Mouse (Mus musculus) CH12.LX (cell line): ENCODE measurements around the gene Kcnn1. TPM values are rescaled to one million over a fixed set of nuclear protein-coding genes. Genes with fewer than 3 reads are reported as not detected.

Experiments
- DNase-seq: peaks from one replicate; pipeline ENCODE4 v3.0.0-alpha.2; 2013; ENCODE audit errors: extremely low read depth
- H3K27ac ChIP-seq: 2 replicates; pipeline ENCODE4 v1.5.1; 2012; ENCODE audit warnings: low read depth, mild to moderate bottlenecking, control low read depth, moderate library complexity; ENCODE audit not compliant: insufficient read depth
- H3K27me3 ChIP-seq: replicated peaks from 2 replicates; pipeline ENCODE3; 2012; ENCODE audit warnings: inconsistent platforms
- H3K36me3 ChIP-seq, 2 experiments: replicated peaks in 1 of 2; 2 replicates each; pipeline versions ENCODE3 to v1.6.1; 2012; ENCODE audit warnings: inconsistent platforms in 1 of 2, low read length in 1 of 2, mild to moderate bottlenecking in 1 of 2, mixed read lengths in 1 of 2, moderate library complexity in 1 of 2; ENCODE audit not compliant: control insufficient read depth in 1 of 2, insufficient read depth in 1 of 2
- H3K4me1 ChIP-seq, 2 experiments: 2 replicates each; pipeline ENCODE4 v1.6.1; 2012; ENCODE audit warnings: inconsistent platforms in 1 of 2, moderate library complexity in 1 of 2; ENCODE audit not compliant: insufficient read depth in 2 of 2, control insufficient read depth in 1 of 2
- H3K4me2 ChIP-seq: 2 replicates; pipeline ENCODE4 v1.6.1; 2012; ENCODE audit warnings: low read depth, mild to moderate bottlenecking, control low read depth; ENCODE audit not compliant: poor library complexity, insufficient read depth, severe bottlenecking
- H3K4me3 ChIP-seq, 3 experiments: fragments of 150-350 bp in 1 of 3; sonication (generic) in 1 of 3; replicated peaks in 1 of 3; 2 replicates each; pipeline versions ENCODE3 to v1.5.1; 2011 to 2012; ENCODE audit warnings: low read depth in 2 of 3, low read length in 2 of 3, mild to moderate bottlenecking in 2 of 3, moderate library complexity in 2 of 3, control low read depth in 1 of 3, improper control_type of control experiment in 1 of 3, inconsistent platforms in 1 of 3, mixed read lengths in 1 of 3; ENCODE audit not compliant: poor library complexity in 1 of 3
- H3K79me2 ChIP-seq: replicated peaks from 2 replicates; pipeline ENCODE4 v1.6.1; 2012; ENCODE audit warnings: mild to moderate bottlenecking, moderate library complexity; ENCODE audit not compliant: control insufficient read depth, poor library complexity, insufficient read depth, severe bottlenecking; ENCODE audit errors: extremely low read depth
- H3K9ac ChIP-seq: 2 replicates; pipeline ENCODE4 v1.6.1; 2012; ENCODE audit warnings: low read depth, mild to moderate bottlenecking, control low read depth, moderate library complexity; ENCODE audit not compliant: insufficient read depth
- H3K9me3 ChIP-seq: replicated peaks from 2 replicates; pipeline ENCODE3; 2012; ENCODE audit warnings: low read length, inconsistent platforms, mixed read lengths
- CHD2 ChIP-seq: IDR thresholded peaks from 2 replicates; pipeline ENCODE4 v1.6.1; 2011; ENCODE audit warnings: low read length, improper control_type of control experiment
- CTCF ChIP-seq, 2 experiments: IDR thresholded peaks in 1 of 2; conservative IDR thresholded peaks in 1 of 2; 2 replicates each; pipeline ENCODE4 v1.5.1; 2011 to 2012; ENCODE audit warnings: low read depth in 2 of 2, low read length in 2 of 2, improper control_type of control experiment in 1 of 2, inconsistent platforms in 1 of 2, mild to moderate bottlenecking in 1 of 2, moderate library complexity in 1 of 2
- E2F4 ChIP-seq: IDR thresholded peaks from 2 replicates; pipeline ENCODE4 v1.6.1; 2011; ENCODE audit warnings: low read depth, low read length, improper control_type of control experiment; ENCODE audit not compliant: insufficient replicate concordance
- EP300 ChIP-seq: IDR thresholded peaks from 2 replicates; pipeline ENCODE4 v1.6.1; 2011; ENCODE audit warnings: low read length, improper control_type of control experiment
- ETS1 ChIP-seq: conservative IDR thresholded peaks from 2 replicates; pipeline ENCODE4 v1.6.1; 2012; ENCODE audit warnings: low read depth, mild to moderate bottlenecking, inconsistent platforms, low read length, improper control_type of control experiment, moderate library complexity
- HCFC1 ChIP-seq: IDR thresholded peaks from 2 replicates; pipeline ENCODE4 v1.6.1; 2012; ENCODE audit warnings: low read depth, mild to moderate bottlenecking, inconsistent platforms, low read length, improper control_type of control experiment
- IRF4 ChIP-seq: IDR thresholded peaks from 2 replicates; pipeline ENCODE4 v1.6.1; 2014; ENCODE audit warnings: low read depth, mild to moderate bottlenecking, inconsistent platforms, low read length, improper control_type of control experiment
- JUN ChIP-seq: IDR thresholded peaks from 2 replicates; pipeline ENCODE4 v1.6.1; 2011; ENCODE audit warnings: low read depth, mild to moderate bottlenecking, low read length, improper control_type of control experiment, moderate library complexity; ENCODE audit not compliant: insufficient read depth
- KAT2A ChIP-seq: IDR thresholded peaks from 2 replicates; pipeline ENCODE4 v1.6.1; 2012; ENCODE audit warnings: low read length, improper control_type of control experiment, inconsistent platforms; ENCODE audit not compliant: insufficient replicate concordance
- MAFK ChIP-seq: IDR thresholded peaks from 2 replicates; pipeline ENCODE4 v1.6.1; 2011; ENCODE audit warnings: low read length, improper control_type of control experiment; ENCODE audit not compliant: insufficient replicate concordance
- MAZ ChIP-seq: IDR thresholded peaks from 2 replicates; pipeline ENCODE4 v1.6.1; 2012; ENCODE audit warnings: low read depth, mild to moderate bottlenecking, inconsistent platforms, low read length, improper control_type of control experiment, moderate library complexity
- MXI1 ChIP-seq: IDR thresholded peaks from 2 replicates; pipeline ENCODE4 v1.6.1; 2011; ENCODE audit warnings: mild to moderate bottlenecking, low read depth, low read length, improper control_type of control experiment
- NELFE ChIP-seq: IDR thresholded peaks from 2 replicates; pipeline ENCODE4 v1.6.1; 2011; ENCODE audit warnings: low read depth, low read length, improper control_type of control experiment
- NRF1 ChIP-seq: IDR thresholded peaks from 2 replicates; pipeline ENCODE4 v1.6.1; 2014; ENCODE audit warnings: low read depth, mild to moderate bottlenecking, inconsistent platforms, low read length, improper control_type of control experiment, moderate library complexity
- PAX5 ChIP-seq: IDR thresholded peaks from 2 replicates; pipeline ENCODE4 v1.6.1; 2012; ENCODE audit warnings: low read length, inconsistent platforms, mixed read lengths
- POLR2A ChIP-seq: IDR thresholded peaks from 2 replicates; pipeline ENCODE4 v1.6.1; 2011; ENCODE audit warnings: low read depth, mild to moderate bottlenecking, improper control_type of control experiment, low read length
- POLR2AphosphoS2 ChIP-seq: IDR thresholded peaks from 2 replicates; pipeline ENCODE4 v1.6.1; 2011; ENCODE audit warnings: low read depth, low read length, improper control_type of control experiment
- RAD21 ChIP-seq: IDR thresholded peaks from 2 replicates; pipeline ENCODE4 v1.6.1; 2011; ENCODE audit warnings: low read depth, mild to moderate bottlenecking, low read length, improper control_type of control experiment, moderate library complexity
- SIN3A ChIP-seq: IDR thresholded peaks from 2 replicates; pipeline ENCODE4 v1.6.1; 2012; ENCODE audit warnings: low read length, improper control_type of control experiment, inconsistent platforms
- TBP ChIP-seq: conservative IDR thresholded peaks from 2 replicates; pipeline ENCODE4 v1.6.1; 2011; ENCODE audit warnings: low read depth, low read length, improper control_type of control experiment
- TCF12 ChIP-seq: IDR thresholded peaks from 2 replicates; pipeline ENCODE4 v1.6.1; 2014; ENCODE audit warnings: low read depth, mild to moderate bottlenecking, inconsistent platforms, low read length, improper control_type of control experiment
- ZKSCAN1 ChIP-seq: IDR thresholded peaks from 2 replicates; pipeline ENCODE4 v1.6.1; 2012; ENCODE audit warnings: low read depth, inconsistent platforms, low read length, improper control_type of control experiment, borderline replicate concordance
- ZMIZ1 ChIP-seq: IDR thresholded peaks from 2 replicates; pipeline ENCODE4 v1.6.1; 2012; ENCODE audit warnings: low read depth, mild to moderate bottlenecking, inconsistent platforms, low read length, improper control_type of control experiment
- ZNF384 ChIP-seq: IDR thresholded peaks from 2 replicates; pipeline ENCODE4 v1.6.1; 2012; ENCODE audit warnings: low read depth, low read length, improper control_type of control experiment, inconsistent platforms
- dilution Hi-C: fragments of 300-500 bp; cut with MboI; formaldehyde crosslinking; loops from 2 replicates; pipeline ENCODE4 v1.14.3; 2020; ENCODE audit warnings: low sequenced_read_pairs; ENCODE audit not compliant: extremely low pct_unique_long_range_greater_than_20kb, extremely low pct_ligation_motif_present
- in situ Hi-C: fragments of 300-500 bp; cut with MboI; formaldehyde crosslinking; loops from 3 replicates; pipeline ENCODE4 v1.14.3; 2019; ENCODE audit warnings: low sequenced_read_pairs, low pct_ligation_motif_present, low pct_unique_long_range_greater_than_20kb, mixed read lengths
- polyA plus RNA-seq: library from polyadenylated mRNA; unstranded; fragments of >175 nt; gene quantifications from 2 replicates; pipeline ENCODE4 v1.2.1, GENCODE M21; 2012; ENCODE audit warnings: low read depth; ENCODE audit not compliant: insufficient read length
- total RNA-seq, 2 experiments: library from RNA; depleted of rRNA; stranded (reverse); fragments of 300-350 nt in 1 of 2; fragments of >200 nt in 1 of 2; gene quantifications; 2 replicates each; pipeline ENCODE4 v1.2.3; 2012 to 2014

Gene Kcnn1
- total and polyA plus RNA-seq, 3 experiments: 0.21 TPM; not detected in 2

- H3K4me2 ChIP-seq: no peak overlapping the region
- no peak for TF ChIP-seq HCFC1
- no peak for TF ChIP-seq SIN3A
- TF ChIP-seq PAX5: no peak
- no peak for TF ChIP-seq E2F4
- no peak for TF ChIP-seq MXI1
- TF ChIP-seq JUN: no peak
- TF ChIP-seq MAZ: no peak
- no peak for TF ChIP-seq NRF1
- TF ChIP-seq TBP: no peak
- TF ChIP-seq NELFE: no peak
- TF ChIP-seq TCF12: no peak
- no peak for TF ChIP-seq KAT2A
- TF ChIP-seq ZNF384: no peak
- no peak for TF ChIP-seq ZMIZ1
- no peak for TF ChIP-seq EP300
- no peak for TF ChIP-seq ETS1
- TF ChIP-seq POLR2AphosphoS2: no peak
- no peak for TF ChIP-seq RAD21
- TF ChIP-seq MAFK: no peak
- no peak for TF ChIP-seq POLR2A
- H3K4me3 ChIP-seq: no peak overlapping the region
- H3K79me2 ChIP-seq: no peaks in the 10 kb centered on the region
- H3K27ac ChIP-seq: no peak overlapping the region
- peaks cover 14 to 44% of the 10 kb centered on the region in 2 experiments for H3K36me3 ChIP-seq
- H3K9ac ChIP-seq: no peak overlapping the region
- peaks cover 9% of the 10 kb centered on the region for H3K27me3 ChIP-seq
- H3K9me3 ChIP-seq: no peaks in the 10 kb centered on the region
- H3K4me1 ChIP-seq: peaks cover 16 to 55% of the 10 kb centered on the region in 2 experiments
- dilution Hi-C loops: no loop called here
- in situ Hi-C loops: no loop called here
- no peak for DNase-seq
These were observed 6.1 kb upstream of the Kcnn1 start for GRCm38 (mm10) chr8:70869199-70869571.

- Histone ChIP-seq H3K36me3 (peaks cover 14 to 44% of the 10 kb centered on the region in 2 experiments), H3K79me2 (no peaks in the 10 kb centered on the region), H3K27me3 (peaks cover 14% of the 10 kb centered on the region), H3K9me3 (no peaks in the 10 kb centered on the region), H3K4me3 (no peak overlapping the region), H3K4me2 (no peak overlapping the region), H3K4me1 (peaks cover 16 to 55% of the 10 kb centered on the region in 2 experiments), H3K27ac (no peak overlapping the region), H3K9ac (no peak overlapping the region)
- in situ Hi-C loops: no loop called here
- no peak for TF ChIP-seq TCF12
- TF ChIP-seq CTCF (conservative IDR thresholded peaks at IDR 0.05 in 1 of 2, IDR thresholded peaks at IDR 0.05 in 1 of 2; ENCODE audit: low read depth in 2 of 2, low read length in 2 of 2): peak in 1 of 2 experiments; percentile 29; a peak in 2 of 4 replicates
- TF ChIP-seq POLR2A: no peak
- no peak for TF ChIP-seq MAFK
- TF ChIP-seq ZKSCAN1: no peak
- no peak for TF ChIP-seq IRF4
- no peak for TF ChIP-seq CHD2
- TF ChIP-seq MXI1: no peak
- dilution Hi-C loops: no loop called here
- peak; percentile 31 for DNase-seq
These were observed 5.6 kb upstream of the Kcnn1 start for GRCm38 (mm10) chr8:70868559-70869198.
